Mouse (Mus musculus): Measurements from ENCODE around the gene Bex3. TPM values are rescaled to one million over a fixed set of nuclear protein-coding genes. Genes with fewer than 3 reads are reported as not detected.

The Bex3 gene
- polyA plus RNA-seq, 1 experiment = not detected

GRCm38 (mm10) chrX:136290817-136291281 is 20.8 kb downstream of the Bex3 start:
- H3K4me1 ChIP-seq (ENCODE audit: control insufficient read depth, insufficient read depth, low read length) = no peaks in the 10 kb centered on the region
- H3K27ac ChIP-seq (ENCODE audit: insufficient read depth, low read depth, low read length) = peak overlapping the region; percentile 82
- H3K4me3 ChIP-seq (ENCODE audit: insufficient read depth, low read depth, low read length) = no peak overlapping the region
- TF ChIP-seq CTCF (IDR thresholded peaks at IDR 0.05; ENCODE audit: insufficient read depth, low read depth, low read length) (no peak), POLR2A (IDR thresholded peaks at IDR 0.05; ENCODE audit: insufficient read depth, low read depth, low read length) (no peak)
- 18% methylated on average over 8 of the region's 8 CpGs for WGBS

GRCm38 (mm10) chrX:136304295-136304694 is 34.2 kb downstream of the Bex3 start:
- H3K4me3 ChIP-seq (ENCODE audit: insufficient read depth, low read depth, low read length) = no peak overlapping the region
- no peak overlapping the region for H3K27ac ChIP-seq (ENCODE audit: insufficient read depth, low read depth, low read length)
- H3K4me1 ChIP-seq (ENCODE audit: control insufficient read depth, insufficient read depth, low read length) = no peaks in the 10 kb centered on the region
- TF ChIP-seq CTCF (IDR thresholded peaks at IDR 0.05; ENCODE audit: insufficient read depth, low read depth, low read length) (no peak), POLR2A (IDR thresholded peaks at IDR 0.05; ENCODE audit: insufficient read depth, low read depth, low read length) (no peak)

GRCm38 (mm10) chrX:136306196-136306595 is 36.1 kb downstream of the Bex3 start:
- TF ChIP-seq CTCF (IDR thresholded peaks at IDR 0.05; ENCODE audit: insufficient read depth, low read depth, low read length) (no peak), POLR2A (IDR thresholded peaks at IDR 0.05; ENCODE audit: insufficient read depth, low read depth, low read length) (no peak)
- WGBS = 44% methylated on average over 1 of the region's 1 CpGs
- Histone ChIP-seq H3K4me3 (ENCODE audit: insufficient read depth, low read depth, low read length) (no peak overlapping the region), H3K27ac (ENCODE audit: insufficient read depth, low read depth, low read length) (no peak overlapping the region), H3K4me1 (ENCODE audit: control insufficient read depth, insufficient read depth, low read length) (no peaks in the 10 kb centered on the region)

GRCm38 (mm10) chrX:136313303-136313702 is 43.2 kb downstream of the Bex3 start:
- WGBS = 34% methylated on average over 4 of the region's 4 CpGs
- TF ChIP-seq POLR2A (IDR thresholded peaks at IDR 0.05; ENCODE audit: insufficient read depth, low read depth, low read length) (no peak), CTCF (IDR thresholded peaks at IDR 0.05; ENCODE audit: insufficient read depth, low read depth, low read length) (no peak)
- Histone ChIP-seq H3K4me1 (ENCODE audit: control insufficient read depth, insufficient read depth, low read length) (no peaks in the 10 kb centered on the region), H3K4me3 (ENCODE audit: insufficient read depth, low read depth, low read length) (no peak overlapping the region), H3K27ac (ENCODE audit: insufficient read depth, low read depth, low read length) (no peak overlapping the region)

GRCm38 (mm10) chrX:136313792-136314564 is 43.9 kb downstream of the Bex3 start:
- no peak overlapping the region for H3K4me3 ChIP-seq (ENCODE audit: insufficient read depth, low read depth, low read length)
- no peaks in the 10 kb centered on the region for H3K4me1 ChIP-seq (ENCODE audit: control insufficient read depth, insufficient read depth, low read length)
- WGBS = 24% methylated on average over 8 of the region's 8 CpGs
- no peak overlapping the region for H3K27ac ChIP-seq (ENCODE audit: insufficient read depth, low read depth, low read length)
- TF ChIP-seq CTCF (IDR thresholded peaks at IDR 0.05; ENCODE audit: insufficient read depth, low read depth, low read length) = no peak
- TF ChIP-seq POLR2A (IDR thresholded peaks at IDR 0.05; ENCODE audit: insufficient read depth, low read depth, low read length) = no peak

- no peak overlapping the region for H3K4me3 ChIP-seq (ENCODE audit: insufficient read depth, low read depth, low read length)
- WGBS = 74% methylated on average over 4 of the region's 4 CpGs
- TF ChIP-seq CTCF (IDR thresholded peaks at IDR 0.05; ENCODE audit: insufficient read depth, low read depth, low read length) (no peak), POLR2A (IDR thresholded peaks at IDR 0.05; ENCODE audit: insufficient read depth, low read depth, low read length) (no peak)
- no peak overlapping the region for H3K27ac ChIP-seq (ENCODE audit: insufficient read depth, low read depth, low read length)
- H3K4me1 ChIP-seq (ENCODE audit: control insufficient read depth, insufficient read depth, low read length) = no peaks in the 10 kb centered on the region
Observed at GRCm38 (mm10) chrX:136319953-136320352, 49.9 kb downstream of the Bex3 start.

Other genes starting within 250 kb of the Bex3 start
- not detected in 2 replicates for gene Arxes1, start 236.9 kb upstream of the Bex3 start, polyA plus RNA-seq (2012; ENCODE audit: insufficient read depth, insufficient read length, low replicate concordance, missing spikeins)
- gene Bex2, start 202.0 kb upstream of the Bex3 start, polyA plus RNA-seq (2012; ENCODE audit: insufficient read depth, insufficient read length, low replicate concordance, missing spikeins) = not detected in 2 replicates
- gene Nxf3, start 185.0 kb upstream of the Bex3 start, polyA plus RNA-seq (2012; ENCODE audit: insufficient read depth, insufficient read length, low replicate concordance, missing spikeins) = not detected in 2 replicates
- gene Bex4, start 131.3 kb upstream of the Bex3 start, polyA plus RNA-seq (2012; ENCODE audit: insufficient read depth, insufficient read length, low replicate concordance, missing spikeins) = not detected in 2 replicates
- gene Tceal8, start 97.9 kb upstream of the Bex3 start, polyA plus RNA-seq (2012; ENCODE audit: insufficient read depth, insufficient read length, low replicate concordance, missing spikeins) = not detected in 2 replicates
- gene Tceal5, start 66.4 kb upstream of the Bex3 start, polyA plus RNA-seq (2012; ENCODE audit: insufficient read depth, insufficient read length, low replicate concordance, missing spikeins) = not detected in 2 replicates
- gene Tceal7, start 55.5 kb upstream of the Bex3 start, polyA plus RNA-seq (2012; ENCODE audit: insufficient read depth, insufficient read length, low replicate concordance, missing spikeins) = not detected in 2 replicates
- gene Bex1, start 54.7 kb upstream of the Bex3 start, polyA plus RNA-seq (2012; ENCODE audit: insufficient read depth, insufficient read length, low replicate concordance, missing spikeins) = 721 TPM in 1 of 2 replicates, not detected in the other
- gene Tceal9, start 25.2 kb upstream of the Bex3 start, polyA plus RNA-seq (2012; ENCODE audit: insufficient read depth, insufficient read length, low replicate concordance, missing spikeins) = not detected in 2 replicates
- gene Kir3dl1, start 247.7 kb downstream of the Bex3 start, polyA plus RNA-seq (2012; ENCODE audit: insufficient read depth, insufficient read length, low replicate concordance, missing spikeins) = not detected in 2 replicates